In genomic region chr4:32381666-32382381, GRCm38 (mm10) we compare ENCODE assay signal across 15 mouse cellular contexts.
DNase-seq lines count a peak whose midpoint lies in the region; ATAC-seq lines count a peak whose summit lies in the region.
"Had no signal": no experiment of that assay in that cellular context is flagged by ENCODE, and none has a peak within 500 bp of the region (broad histone marks: within the 10 kb centered on the region; RNA-seq: fewer than 3 reads in every experiment).

No protein-coding gene starts in this region.

- no peaks in the 10 kb centered on the region for H3K36me3 ChIP-seq in midbrain, embryonic 11.5 days (ENCODE audit: control insufficient read depth, insufficient read depth, low read length)
- no peaks in the 10 kb centered on the region for H3K36me3 ChIP-seq in midbrain, embryonic 10.5 days
- H3K36me3 ChIP-seq in lung, embryonic 16.5 days (ENCODE audit: control insufficient read depth, insufficient read depth, low read length): no peaks in the 10 kb centered on the region
- H3K36me3 ChIP-seq in neural tube, embryonic 14.5 days (ENCODE audit: control insufficient read depth, insufficient read depth, low read length): no peaks in the 10 kb centered on the region
- H3K36me3 ChIP-seq: heart, embryonic 15.5 days had no signal

- no peaks in the 10 kb centered on the region for H3K9me3 ChIP-seq in midbrain, embryonic 11.5 days (ENCODE audit: control insufficient read depth, low read length)
- no peaks in the 10 kb centered on the region for H3K9me3 ChIP-seq in midbrain, embryonic 10.5 days (replicated peaks)
- no peaks in the 10 kb centered on the region for H3K9me3 ChIP-seq in lung, embryonic 16.5 days (ENCODE audit: control insufficient read depth, low read length)
- H3K9me3 ChIP-seq in neural tube, embryonic 14.5 days (ENCODE audit: control insufficient read depth, low read length): no peaks in the 10 kb centered on the region
- H3K9me3 ChIP-seq: heart, embryonic 15.5 days had no signal

- H3K27me3 ChIP-seq in midbrain, embryonic 11.5 days (ENCODE audit: control insufficient read depth, insufficient read depth, low read length): no peaks in the 10 kb centered on the region
- no peaks in the 10 kb centered on the region for H3K27me3 ChIP-seq in midbrain, embryonic 10.5 days (ENCODE audit: low read depth, poor library complexity, severe bottlenecking)
- H3K27me3 ChIP-seq in lung, embryonic 16.5 days (ENCODE audit: control insufficient read depth, insufficient read depth, low read depth, low read length): no peaks in the 10 kb centered on the region
- no peaks in the 10 kb centered on the region for H3K27me3 ChIP-seq in neural tube, embryonic 14.5 days (ENCODE audit: control insufficient read depth, insufficient read depth, low read length)
- H3K27me3 ChIP-seq: heart, embryonic 15.5 days had no signal

- no peak overlapping the region for H3K4me2 ChIP-seq in midbrain, embryonic 11.5 days
- H3K4me2 ChIP-seq in lung, embryonic 16.5 days (ENCODE audit: low read depth, low read length): 0 out of 2 replicates have a peak overlapping the region, but pooled peaks have one; percentile 10
- no peak overlapping the region for H3K4me2 ChIP-seq in neural tube, embryonic 14.5 days (ENCODE audit: low read depth, low read length)
- H3K4me2 ChIP-seq: heart, embryonic 15.5 days had no signal

- no peaks in the 10 kb centered on the region for H3K4me1 ChIP-seq in midbrain, embryonic 11.5 days (ENCODE audit: control insufficient read depth, insufficient read depth, low read length)
- peaks cover 21% of the 10 kb centered on the region for H3K4me1 ChIP-seq in midbrain, embryonic 10.5 days
- peaks cover 33% of the 10 kb centered on the region for H3K4me1 ChIP-seq in lung, embryonic 16.5 days (replicated peaks; ENCODE audit: control insufficient read depth, insufficient read depth, low read length)
- peaks cover 4% of the 10 kb centered on the region for H3K4me1 ChIP-seq in neural tube, embryonic 14.5 days (ENCODE audit: control insufficient read depth, insufficient read depth, low read length)

- ATAC-seq in midbrain, embryonic 11.5 days (ENCODE audit: low FRiP score): no peak
- peak; percentile 72 for ATAC-seq in lung, embryonic 16.5 days (ENCODE audit: low read depth)
- ATAC-seq in neural tube, embryonic 14.5 days (ENCODE audit: low read depth): peak; percentile 66; the same call in 1 of the 2 replicates
- ATAC-seq: intestine, postnatal 0 days had no signal

- WGBS in midbrain, embryonic 11.5 days: 88% methylated on average over 16 of the region's 16 CpGs
- 88% methylated on average over 16 of the region's 16 CpGs for WGBS in midbrain, embryonic 10.5 days
- 55% methylated on average over 16 of the region's 16 CpGs for WGBS in lung, embryonic 16.5 days
- 64% methylated on average over 16 of the region's 16 CpGs for WGBS in neural tube, embryonic 14.5 days

- 0 out of 2 replicates have a peak overlapping the region, but pooled peaks have one; percentile 5 for H3K9ac ChIP-seq in midbrain, embryonic 11.5 days (ENCODE audit: low read length)
- H3K9ac ChIP-seq in lung, embryonic 16.5 days (ENCODE audit: low read length): peak overlapping the region; percentile 34
- no peak overlapping the region for H3K9ac ChIP-seq in neural tube, embryonic 14.5 days (replicated peaks; ENCODE audit: low read depth, low read length)
- H3K9ac ChIP-seq: heart, embryonic 15.5 days; liver, embryonic 14.5 days had no signal

- peak; percentile 27 for DNase-seq in embryo, embryonic 11 days
- DNase-seq in embryo, embryonic 10.5 days (ENCODE audit: low spot score): no peak
- no peak for DNase-seq in midbrain, embryonic 11.5 days (ENCODE audit: low spot score, missing footprints)
- no peak for DNase-seq in midbrain, embryonic 10.5 days (ENCODE audit: low spot score)
- no peak for DNase-seq in layer of hippocampus, adult 18-20 months (ENCODE audit: low spot score in 2 of 2)
- DNase-seq in embryo, embryonic 9.5 days (ENCODE audit: extremely low spot score): no peak
- DNase-seq: adrenal gland, postnatal 14 days; cerebellum, postnatal 36 days; gastrocnemius, postnatal 14 days; thymus, postnatal 4 days had no signal

- no peak overlapping the region for H3K27ac ChIP-seq in midbrain, embryonic 11.5 days (ENCODE audit: low read depth, low read length)
- H3K27ac ChIP-seq in midbrain, embryonic 10.5 days (replicated peaks): no peak overlapping the region
- H3K27ac ChIP-seq in lung, embryonic 16.5 days (ENCODE audit: low read length): peak overlapping the region; percentile 44
- H3K27ac ChIP-seq in neural tube, embryonic 14.5 days (ENCODE audit: low read depth, low read length): peak overlapping the region; percentile 53
- H3K27ac ChIP-seq: heart, embryonic 15.5 days; liver, embryonic 14.5 days had no signal

- no peak overlapping the region for H3K4me3 ChIP-seq in midbrain, embryonic 11.5 days (ENCODE audit: low read depth, low read length)
- H3K4me3 ChIP-seq in midbrain, embryonic 10.5 days: no peak overlapping the region
- no peak overlapping the region for H3K4me3 ChIP-seq in lung, embryonic 16.5 days (ENCODE audit: low read length)
- no peak overlapping the region for H3K4me3 ChIP-seq in neural tube, embryonic 14.5 days (ENCODE audit: low read depth, low read length)
- H3K4me3 ChIP-seq: heart, embryonic 15.5 days had no signal

Comparison
In these comparisons a context has a peak if more than half of its experiments do, and no peak if none do; other contexts are left out.
1. H3K27ac ChIP-seq: peak in lung, embryonic 16.5 days (single experiment) and neural tube, embryonic 14.5 days (single experiment); none in midbrain, embryonic 11.5 days (single experiment) and midbrain, embryonic 10.5 days (single experiment).